8 mouse cellular contexts compared by ENCODE assay signal in the genomic region with DNA sequence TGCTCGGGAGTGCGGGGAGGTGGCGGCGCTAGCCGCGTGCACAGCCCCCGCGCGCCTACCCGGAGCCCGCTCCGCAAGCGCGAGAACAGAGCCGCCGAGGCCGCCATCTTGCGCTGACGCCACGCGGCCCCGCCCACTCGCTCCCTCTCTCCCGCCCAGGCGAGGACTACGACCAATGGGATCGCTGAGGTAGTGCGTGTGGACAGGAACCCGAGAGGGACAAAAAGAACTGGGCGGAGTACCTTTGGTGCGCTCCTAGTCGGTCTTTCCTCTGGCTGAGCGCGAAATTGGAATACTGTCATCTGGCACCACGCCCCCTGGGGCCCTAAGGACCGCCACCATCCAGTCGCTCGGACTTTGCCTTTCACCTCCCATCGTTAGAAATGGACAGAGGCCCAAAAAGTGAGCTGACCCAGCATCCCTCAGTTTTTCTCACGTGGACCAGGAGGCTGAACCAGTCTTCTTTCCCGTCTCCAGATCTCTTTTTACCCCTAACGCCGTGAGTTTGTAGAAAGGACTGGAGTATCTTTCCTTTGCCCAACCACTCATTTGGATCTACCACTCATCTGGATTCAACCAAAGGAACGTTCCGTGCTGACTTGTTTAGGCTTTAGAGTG. TPM values are rescaled to one million over a fixed set of nuclear protein-coding genes. Genes with fewer than 3 reads are reported as not detected.
DNase-seq lines count a peak whose midpoint lies in the region; ATAC-seq and TF ChIP-seq lines count a peak whose summit lies in the region.

A gene (minus strand): TSS at position 147 of the 618 bp plus-strand sequence.

- peak within 1 kb of the TSS; percentile 85 for H3K4me2 ChIP-seq in kidney, embryonic 14.5 days (replicated peaks; ENCODE audit: low read depth, low read length)
- H3K4me2 ChIP-seq in limb, embryonic 15.5 days = peak within 1 kb of the TSS; percentile 78

- peaks cover 3% of the 10 kb centered on the region; the same call in 1 of the 2 replicates for H3K4me1 ChIP-seq in bone marrow macrophage, adult 2 months (ENCODE audit: control insufficient read depth, insufficient read depth, low read length)
- H3K4me1 ChIP-seq in embryonic fibroblast, embryonic 13.5 days (ENCODE audit: control insufficient read depth, insufficient read depth, low read length) = no peaks in the 10 kb centered on the region
- H3K4me1 ChIP-seq in kidney, embryonic 14.5 days (ENCODE audit: control insufficient read depth, insufficient read depth, low read length) = peaks cover 6% of the 10 kb centered on the region
- peaks cover 19% of the 10 kb centered on the region for H3K4me1 ChIP-seq in limb, embryonic 15.5 days

- peaks cover 63% of the 10 kb centered on the region for H3K36me3 ChIP-seq in kidney, embryonic 14.5 days (ENCODE audit: control insufficient read depth, insufficient read depth, low read length)
- H3K36me3 ChIP-seq in limb, embryonic 15.5 days = peaks cover 64% of the 10 kb centered on the region

- DNase-seq in A20 (ENCODE audit: low read depth, low spot score) = peak; percentile 94
- peak; percentile 98 for DNase-seq in heart, adult 9 months (ENCODE audit: low spot score in 2 of 2)
- peak; percentile 92 to 93 for DNase-seq in monocyte, adult 2 months (ENCODE audit: low read depth in 1 of 2, low spot score in 2 of 2)
- peak; percentile 93 to 95 for DNase-seq in spleen, postnatal 36 days (ENCODE audit: low spot score in 2 of 2)

- H3K27ac ChIP-seq in bone marrow macrophage, adult 2 months (ENCODE audit: insufficient read depth, low read depth, low read length) = 0 out of 2 replicates have a peak within 1 kb of the TSS, but pooled peaks have one; percentile 9
- no peak within 1 kb of the TSS for H3K27ac ChIP-seq in embryonic fibroblast, embryonic 13.5 days (ENCODE audit: insufficient read depth, low read length)
- no peak within 1 kb of the TSS for H3K27ac ChIP-seq in kidney, embryonic 14.5 days (ENCODE audit: low read depth, low read length)
- H3K27ac ChIP-seq in limb, embryonic 15.5 days = peak within 1 kb of the TSS; percentile 67; the same call in 1 of the 2 replicates

- TF ChIP-seq POLR2A in bone marrow macrophage, adult 2 months (IDR thresholded peaks at IDR 0.05; ENCODE audit: borderline replicate concordance, low read depth, low read length) = no peak
- peak; percentile 79 for TF ChIP-seq POLR2A in embryonic fibroblast, embryonic 13.5 days (IDR thresholded peaks at IDR 0.05; ENCODE audit: low read depth, low read length)

- no peak for TF ChIP-seq CTCF in bone marrow macrophage, adult 2 months (IDR thresholded peaks at IDR 0.05; ENCODE audit: low read depth, low read length)
- TF ChIP-seq CTCF in embryonic fibroblast, embryonic 13.5 days (IDR thresholded peaks at IDR 0.05; ENCODE audit: borderline replicate concordance, insufficient read depth, low read length) = no peak

- ATAC-seq in kidney, embryonic 14.5 days (ENCODE audit: low FRiP score, low TSS enrichment) = peak; percentile 98
- ATAC-seq in limb, embryonic 15.5 days (ENCODE audit: insufficient number of reproducible peaks, low FRiP score, low TSS enrichment, low read depth) = peak; percentile 92

- no peaks in the 10 kb centered on the region for H3K9me3 ChIP-seq in kidney, embryonic 14.5 days (ENCODE audit: control insufficient read depth, low read length)
- H3K9me3 ChIP-seq in limb, embryonic 15.5 days = no peaks in the 10 kb centered on the region

- H3K27me3 ChIP-seq in kidney, embryonic 14.5 days (ENCODE audit: control insufficient read depth, insufficient read depth, low read length) = no peaks in the 10 kb centered on the region
- H3K27me3 ChIP-seq in limb, embryonic 15.5 days = no peaks in the 10 kb centered on the region

- under 1% methylated on average over 44 of the region's 45 CpGs for whole genome bisulfite sequencing in kidney, embryonic 14.5 days
- WGBS in limb, embryonic 15.5 days = under 1% methylated on average over 33 of the region's 45 CpGs

- H3K9ac ChIP-seq in kidney, embryonic 14.5 days (ENCODE audit: low read depth, low read length) = peak within 1 kb of the TSS; percentile 90
- H3K9ac ChIP-seq in limb, embryonic 15.5 days = peak within 1 kb of the TSS; percentile 91

- H3K4me3 ChIP-seq in bone marrow macrophage, adult 2 months (ENCODE audit: insufficient read depth, low read length) = peak within 1 kb of the TSS; percentile 92
- peak within 1 kb of the TSS; percentile 82 for H3K4me3 ChIP-seq in embryonic fibroblast, embryonic 13.5 days (ENCODE audit: insufficient read depth, low read length)
- H3K4me3 ChIP-seq in kidney, embryonic 14.5 days (ENCODE audit: low read length) = peak within 1 kb of the TSS; percentile 88
- H3K4me3 ChIP-seq in limb, embryonic 15.5 days = peak within 1 kb of the TSS; percentile 84

RNA-seq across cellular contexts. Expression of the gene that starts here (rescaled TPM):
- polyA plus RNA-seq in bone marrow macrophage, adult 2 months (2012; ENCODE audit: insufficient read depth, insufficient read length, missing spikeins) = 28.3 and 31.6 TPM in 2 replicates
- polyA plus RNA-seq in embryonic fibroblast, embryonic 13.5 days (2011; ENCODE audit: insufficient read length, low read depth, missing spikeins) = 37.5 and 40.3 TPM in 2 replicates
- polyA plus RNA-seq in kidney, embryonic 14.5 days (2014; fragmentation: Nextera tagmentation; extraction: Ambion mirVana) = 165 and 191 TPM in 2 replicates
- polyA plus RNA-seq in limb, embryonic 15.5 days (2015; fragmentation: Nextera tagmentation; extraction: Ambion mirVana) = 115 and 126 TPM in 2 replicates

Comparison
In these comparisons a context has a peak if more than half of its experiments do, and no peak if none do; other contexts are left out.
1. H3K27ac ChIP-seq: peak in bone marrow macrophage, adult 2 months (single experiment) and limb, embryonic 15.5 days (single experiment); none in embryonic fibroblast, embryonic 13.5 days (single experiment) and kidney, embryonic 14.5 days (single experiment).
2. Peak in every context shown above with its lines, with median percentiles within 50 percentile points of each other: DNase-seq and H3K4me3 ChIP-seq.